Mouse (Mus musculus): Measurements from ENCODE around the gene Zmiz1. TPM values are rescaled to one million over a fixed set of nuclear protein-coding genes. Genes with fewer than 3 reads are reported as not detected.

Zmiz1 gene
- polyA plus RNA-seq, 1 experiment from 2014 or later: 80.3 TPM

- 75% methylated on average over 1 of the region's 1 CpGs for WGBS
- Histone ChIP-seq H3K36me3 (peaks cover 32% of the 10 kb centered on the region), H3K27ac (no peak overlapping the region), H3K4me2 (replicated peaks) (no peak overlapping the region), H3K4me3 (replicated peaks) (no peak overlapping the region), H3K9me3 (no peaks in the 10 kb centered on the region), H3K27me3 (no peaks in the 10 kb centered on the region), H3K4me1 (replicated peaks) (peaks cover 79% of the 10 kb centered on the region), H3K9ac (replicated peaks) (no peak overlapping the region; the same call in 1 of the 2 replicates)
- ATAC-seq: no peak
Observed at GRCm38 (mm10) chr14:25561716-25562115, 102.7 kb downstream of the Zmiz1 start.

DNA sequence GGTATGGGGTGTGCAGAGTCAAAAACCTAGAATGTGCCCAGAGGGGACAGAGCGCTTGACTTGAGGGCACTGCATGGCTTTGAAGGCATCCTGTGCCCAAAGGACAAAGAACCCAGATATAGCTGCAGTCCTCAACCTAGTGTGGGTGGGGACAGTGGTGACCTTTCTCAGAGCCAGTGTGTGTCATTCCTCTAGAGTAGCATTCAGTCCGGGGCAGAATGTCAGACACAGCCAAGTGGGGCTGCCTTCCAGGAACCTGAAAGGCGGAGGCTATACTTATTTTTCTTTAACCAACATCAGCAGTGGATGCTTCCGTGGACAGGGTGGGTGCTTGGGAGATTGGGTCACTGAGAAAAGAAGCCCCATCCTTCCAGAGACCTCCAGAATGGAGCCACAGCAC is 103.5 kb downstream of the Zmiz1 start:
- peaks cover 32% of the 10 kb centered on the region for H3K36me3 ChIP-seq
- no peak overlapping the region for H3K4me2 ChIP-seq (replicated peaks)
- peaks cover 77% of the 10 kb centered on the region for H3K4me1 ChIP-seq (replicated peaks)
- no peaks in the 10 kb centered on the region for H3K27me3 ChIP-seq
- no peaks in the 10 kb centered on the region for H3K9me3 ChIP-seq
- no peak overlapping the region; the same call in 1 of the 2 replicates for H3K9ac ChIP-seq (replicated peaks)
- no peak overlapping the region for H3K4me3 ChIP-seq (replicated peaks)
- no peak for ATAC-seq
- WGBS: 98% methylated on average over 4 of the region's 4 CpGs
- no peak overlapping the region; the same call in 1 of the 2 replicates for H3K27ac ChIP-seq

GRCm38 (mm10) chr14:25562909-25563308 is 103.9 kb downstream of the Zmiz1 start:
- WGBS: 93% methylated on average over 7 of the region's 7 CpGs
- no peak for ATAC-seq
- no peak overlapping the region for H3K4me2 ChIP-seq (replicated peaks)
- no peak overlapping the region; the same call in 1 of the 2 replicates for H3K27ac ChIP-seq
- no peaks in the 10 kb centered on the region for H3K9me3 ChIP-seq
- no peak overlapping the region for H3K4me3 ChIP-seq (replicated peaks)
- H3K36me3 ChIP-seq: peaks cover 32% of the 10 kb centered on the region
- no peak overlapping the region for H3K9ac ChIP-seq (replicated peaks)
- H3K4me1 ChIP-seq (replicated peaks): peaks cover 72% of the 10 kb centered on the region
- H3K27me3 ChIP-seq: no peaks in the 10 kb centered on the region

GRCm38 (mm10) chr14:25564577-25564976 is 105.6 kb downstream of the Zmiz1 start:
- 0 out of 2 replicates have a peak, but pooled peaks have one; percentile 13 for ATAC-seq
- H3K4me3 ChIP-seq (replicated peaks): no peak overlapping the region
- 59% methylated on average over 8 of the region's 8 CpGs for WGBS
- peaks cover 62% of the 10 kb centered on the region for H3K4me1 ChIP-seq (replicated peaks)
- H3K4me2 ChIP-seq (replicated peaks): no peak overlapping the region
- H3K27ac ChIP-seq: peak overlapping the region; percentile 71
- peaks cover 23% of the 10 kb centered on the region for H3K36me3 ChIP-seq
- H3K9ac ChIP-seq (replicated peaks): 0 out of 2 replicates have a peak overlapping the region, but pooled peaks have one; percentile 23
- no peaks in the 10 kb centered on the region for H3K9me3 ChIP-seq
- no peaks in the 10 kb centered on the region for H3K27me3 ChIP-seq

DNA sequence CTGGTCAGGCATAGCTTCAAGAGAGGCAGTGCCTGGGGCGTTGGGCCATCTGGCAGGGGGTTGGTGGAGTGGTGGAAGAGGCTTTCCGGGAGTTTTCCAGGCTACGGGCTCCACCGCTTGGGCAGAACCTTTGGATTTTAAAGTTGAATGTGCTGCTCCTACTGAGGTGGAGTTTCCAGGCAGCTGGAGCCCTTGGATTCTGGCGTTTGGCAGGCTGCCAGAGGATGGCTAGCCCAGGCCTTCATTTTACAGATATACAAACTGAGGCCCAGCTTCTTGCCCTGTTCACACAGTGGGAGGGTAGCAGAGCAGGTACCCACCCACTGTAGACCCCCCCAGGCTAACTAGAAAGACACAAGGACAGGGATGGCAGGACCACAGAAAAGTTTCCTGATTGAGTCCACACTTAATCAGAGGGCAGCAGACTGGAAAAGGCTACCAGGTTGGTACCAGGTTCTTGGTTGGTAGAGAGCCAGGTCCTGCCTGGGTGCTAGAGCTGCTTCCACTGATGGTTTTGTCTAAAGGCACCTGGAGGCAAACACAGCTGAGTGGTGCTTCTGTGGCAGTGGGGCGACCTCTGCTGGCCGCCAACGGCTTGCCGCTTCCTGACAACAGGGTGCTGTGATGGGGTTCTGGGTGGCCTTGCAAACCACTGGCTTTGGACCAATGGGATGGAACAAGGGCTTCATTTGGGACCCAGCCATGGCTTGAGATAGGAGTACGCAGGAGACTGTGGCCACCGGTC is 106.5 kb downstream of the Zmiz1 start:
- Histone ChIP-seq H3K4me3 (replicated peaks) (no peak overlapping the region), H3K4me1 (replicated peaks) (peaks cover 55% of the 10 kb centered on the region), H3K27me3 (no peaks in the 10 kb centered on the region), H3K4me2 (replicated peaks) (no peak overlapping the region), H3K36me3 (peaks cover 16% of the 10 kb centered on the region), H3K9me3 (no peaks in the 10 kb centered on the region), H3K9ac (replicated peaks) (no peak overlapping the region), H3K27ac (peak overlapping the region; percentile 71)
- 26% methylated on average over 11 of the region's 11 CpGs for WGBS
- peak; percentile 78 for ATAC-seq

GRCm38 (mm10) chr14:25567245-25567644 is 108.3 kb downstream of the Zmiz1 start:
- Histone ChIP-seq H3K9ac (replicated peaks) (no peak overlapping the region), H3K4me2 (replicated peaks) (no peak overlapping the region), H3K27ac (0 out of 2 replicates have a peak overlapping the region, but pooled peaks have one; percentile 26), H3K36me3 (peaks cover 18% of the 10 kb centered on the region), H3K9me3 (no peaks in the 10 kb centered on the region), H3K4me1 (replicated peaks) (peaks cover 45% of the 10 kb centered on the region), H3K27me3 (no peaks in the 10 kb centered on the region), H3K4me3 (replicated peaks) (no peak overlapping the region)
- WGBS: 69% methylated on average over 3 of the region's 3 CpGs
- no peak for ATAC-seq

DNA sequence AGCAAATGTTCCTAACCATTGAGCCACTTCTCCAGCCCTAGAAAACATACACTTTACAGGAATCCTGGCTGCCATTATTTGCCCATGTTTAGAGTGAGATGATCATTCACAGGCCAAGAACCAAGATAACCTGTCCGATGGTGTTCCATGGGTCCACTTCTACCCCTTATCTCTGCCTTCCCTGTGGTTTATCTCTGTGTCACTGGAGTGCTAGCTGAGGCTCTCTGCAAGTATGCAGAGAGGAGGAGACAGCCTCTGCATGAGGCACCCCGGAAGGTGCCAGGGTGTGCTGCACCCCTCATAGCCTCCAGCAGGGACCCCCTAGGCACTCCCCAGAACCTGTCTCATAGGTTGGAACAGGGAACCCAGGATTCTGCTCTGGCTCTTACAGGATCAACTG is 108.9 kb downstream of the Zmiz1 start:
- H3K9me3 ChIP-seq: no peaks in the 10 kb centered on the region
- no peak overlapping the region for H3K4me3 ChIP-seq (replicated peaks)
- 97% methylated on average over 2 of the region's 2 CpGs for WGBS
- H3K27ac ChIP-seq: no peak overlapping the region
- peaks cover 24% of the 10 kb centered on the region for H3K36me3 ChIP-seq
- H3K27me3 ChIP-seq: no peaks in the 10 kb centered on the region
- ATAC-seq: no peak
- H3K9ac ChIP-seq (replicated peaks): no peak overlapping the region
- peaks cover 39% of the 10 kb centered on the region for H3K4me1 ChIP-seq (replicated peaks)
- H3K4me2 ChIP-seq (replicated peaks): no peak overlapping the region

- WGBS: 36% methylated on average over 16 of the region's 16 CpGs
- Histone ChIP-seq H3K27me3 (no peaks in the 10 kb centered on the region), H3K9me3 (no peaks in the 10 kb centered on the region), H3K4me2 (replicated peaks) (no peak overlapping the region), H3K9ac (replicated peaks) (peak overlapping the region; percentile 16; the same call in 1 of the 2 replicates), H3K36me3 (peaks cover 57% of the 10 kb centered on the region), H3K4me3 (replicated peaks) (no peak overlapping the region), H3K4me1 (replicated peaks) (peaks cover 52% of the 10 kb centered on the region), H3K27ac (peak overlapping the region; percentile 67)
- ATAC-seq: peak; percentile 28; the same call in 1 of the 2 replicates
Observed at GRCm38 (mm10) chr14:25574047-25574870, 115.3 kb downstream of the Zmiz1 start.

DNA sequence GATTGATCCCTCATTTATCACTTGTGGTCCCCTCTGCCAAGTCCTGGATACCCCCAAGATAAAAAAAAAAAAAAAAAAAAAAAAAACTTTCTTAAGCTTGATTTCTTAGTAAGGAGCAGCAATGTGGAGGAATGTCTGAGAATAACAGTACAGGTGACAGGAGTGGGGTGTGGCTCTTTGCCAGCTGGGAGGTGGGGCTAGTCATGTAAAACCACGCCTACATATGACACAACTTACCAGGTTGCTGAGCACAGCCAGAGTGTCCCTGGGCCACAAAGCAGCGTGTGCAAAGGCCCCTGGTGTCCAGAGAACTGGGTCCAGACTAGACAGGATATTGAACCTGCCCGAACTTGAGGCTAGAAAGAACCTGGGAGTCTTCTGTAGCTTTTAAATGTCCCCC is 117.7 kb downstream of the Zmiz1 start:
- no peaks in the 10 kb centered on the region for H3K27me3 ChIP-seq
- 84% methylated on average over 3 of the region's 3 CpGs for WGBS
- ATAC-seq: no peak
- no peaks in the 10 kb centered on the region for H3K9me3 ChIP-seq
- H3K4me2 ChIP-seq (replicated peaks): no peak overlapping the region
- H3K4me1 ChIP-seq (replicated peaks): peaks cover 68% of the 10 kb centered on the region
- no peak overlapping the region for H3K9ac ChIP-seq (replicated peaks)
- no peak overlapping the region for H3K4me3 ChIP-seq (replicated peaks)
- H3K36me3 ChIP-seq: peaks cover 72% of the 10 kb centered on the region
- peak overlapping the region; percentile 74 for H3K27ac ChIP-seq

GRCm38 (mm10) chr14:25577431-25577830 is 118.4 kb downstream of the Zmiz1 start:
- H3K4me1 ChIP-seq (replicated peaks): peaks cover 68% of the 10 kb centered on the region

DNA sequence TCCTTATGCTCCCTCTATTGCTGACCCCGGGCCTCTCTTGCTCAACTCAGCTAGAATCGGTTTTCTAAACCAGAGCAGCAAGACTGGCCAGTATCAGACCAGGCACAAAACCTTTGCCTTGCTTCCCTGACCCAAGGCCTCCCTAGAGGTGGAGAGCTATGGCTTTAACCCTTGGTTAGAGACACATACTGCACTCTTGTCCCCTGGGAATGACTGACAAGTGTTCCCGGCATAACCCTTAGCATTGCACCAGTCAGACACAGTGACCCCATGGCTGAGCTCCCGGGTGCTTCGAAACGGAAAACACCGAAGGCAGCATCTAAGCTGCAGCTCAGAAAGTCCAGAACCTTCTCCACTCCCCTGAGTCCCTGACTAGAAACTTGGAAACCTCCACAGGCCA is 120.6 kb downstream of the Zmiz1 start:
- no peak overlapping the region for H3K4me2 ChIP-seq (replicated peaks)
- no peak for ATAC-seq
- H3K4me3 ChIP-seq (replicated peaks): no peak overlapping the region
- peaks cover 67% of the 10 kb centered on the region for H3K36me3 ChIP-seq
- peak overlapping the region; percentile 61 for H3K27ac ChIP-seq
- H3K9me3 ChIP-seq: no peaks in the 10 kb centered on the region
- no peaks in the 10 kb centered on the region for H3K27me3 ChIP-seq
- peak overlapping the region; percentile 36; the same call in 1 of the 2 replicates for H3K9ac ChIP-seq (replicated peaks)
- WGBS: 82% methylated on average over 7 of the region's 7 CpGs
- H3K4me1 ChIP-seq (replicated peaks): peaks cover 75% of the 10 kb centered on the region

More at GRCm38 (mm10) chr14:25577431-25577830, 118.4 kb downstream of the Zmiz1 start:
- Histone ChIP-seq H3K4me2 (replicated peaks) (no peak overlapping the region), H3K27ac (peak overlapping the region; percentile 74), H3K9ac (replicated peaks) (no peak overlapping the region), H3K27me3 (no peaks in the 10 kb centered on the region), H3K9me3 (no peaks in the 10 kb centered on the region), H3K4me3 (replicated peaks) (no peak overlapping the region), H3K36me3 (peaks cover 72% of the 10 kb centered on the region)
- 10% methylated on average over 3 of the region's 3 CpGs for WGBS
- peak; percentile 55 for ATAC-seq

DNA sequence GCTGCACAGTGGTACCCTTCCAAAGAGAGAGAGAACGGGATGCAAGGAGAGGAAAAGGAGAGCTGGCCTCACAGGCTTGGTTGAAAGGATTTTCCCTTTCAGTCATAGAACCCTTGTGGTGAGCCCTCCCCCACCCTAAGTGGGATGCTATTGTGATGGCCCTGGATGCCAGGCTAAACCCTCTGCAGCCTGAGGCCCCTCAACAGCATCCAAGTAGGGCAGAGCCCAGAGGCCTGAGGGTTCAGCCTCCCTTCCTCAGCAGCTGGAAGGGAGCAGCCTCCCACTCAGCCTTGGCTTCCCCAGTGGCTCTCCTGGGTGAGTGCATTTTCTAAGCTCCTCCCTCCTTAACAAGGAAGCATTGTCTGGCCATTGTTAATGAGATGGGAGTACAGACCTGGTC is 121.4 kb downstream of the Zmiz1 start:
- ATAC-seq: no peak
- Histone ChIP-seq H3K4me1 (replicated peaks) (peaks cover 76% of the 10 kb centered on the region), H3K4me3 (replicated peaks) (no peak overlapping the region), H3K36me3 (peaks cover 67% of the 10 kb centered on the region), H3K9me3 (no peaks in the 10 kb centered on the region), H3K4me2 (replicated peaks) (no peak overlapping the region), H3K9ac (replicated peaks) (peak overlapping the region; percentile 36; the same call in 1 of the 2 replicates), H3K27me3 (no peaks in the 10 kb centered on the region), H3K27ac (peak overlapping the region; percentile 61)
- WGBS: 14% methylated on average over 1 of the region's 1 CpGs
